Mouse (Mus musculus) forebrain, postnatal 0 days (tissue): ENCODE data around the gene Atp5g2. TPM values are rescaled to one million over a fixed set of nuclear protein-coding genes. Genes with fewer than 3 reads are reported as not detected.

Experiments used
- ATAC-seq: fragments of 200-750 bp; cut with Nextera tagmentation; 2 replicates; pipeline ENCODE4 v1.8.0; 2017; ENCODE audit warnings: mild to moderate bottlenecking, moderate library complexity
- DNase-seq: peaks from one replicate; pipeline ENCODE4 v3.0.0-alpha.2; 2015
- H3K27ac ChIP-seq: fragments of 300-500 bp; sonication (generic); 2 replicates; pipeline ENCODE4 v1.5.1; 2014; ENCODE audit warnings: low read depth, mild to moderate bottlenecking, antibody characterized with exemption, low read length, moderate library complexity, mixed read lengths
- H3K27me3 ChIP-seq: fragments of 300-500 bp; sonication (generic); 2 replicates; pipeline ENCODE4 v1.6.1; 2014; ENCODE audit warnings: mild to moderate bottlenecking, low read length, mixed read lengths; ENCODE audit not compliant: insufficient read depth
- H3K36me3 ChIP-seq: fragments of 300-500 bp; sonication (generic); 2 replicates; pipeline ENCODE4 v1.6.1; 2014; ENCODE audit warnings: mild to moderate bottlenecking, moderate library complexity; ENCODE audit not compliant: insufficient read depth
- H3K4me1 ChIP-seq: fragments of 300-500 bp; sonication (generic); 2 replicates; pipeline ENCODE4 v1.6.1; 2014; ENCODE audit warnings: antibody characterized with exemption; ENCODE audit not compliant: insufficient read depth
- H3K4me2 ChIP-seq: fragments of 300-500 bp; sonication (generic); 2 replicates; pipeline ENCODE4 v1.6.1; 2014; ENCODE audit warnings: low read depth, mild to moderate bottlenecking, moderate library complexity
- H3K4me3 ChIP-seq: fragments of 300-500 bp; sonication (generic); 2 replicates; pipeline ENCODE4 v1.5.1; 2014; ENCODE audit warnings: low read depth, low read length, mixed read lengths
- H3K9ac ChIP-seq: fragments of 300-500 bp; sonication (generic); 2 replicates; pipeline ENCODE4 v1.6.1; 2014; ENCODE audit warnings: mild to moderate bottlenecking
- H3K9me3 ChIP-seq: fragments of 300-500 bp; sonication (generic); 2 replicates; pipeline ENCODE4 v1.6.1; 2016; ENCODE audit warnings: low read length
- CTCF ChIP-seq: sonication (generic); IDR thresholded peaks from 2 replicates; pipeline ENCODE4 v1.5.1; 2016; ENCODE audit warnings: antibody characterized with exemption, control low read depth, low read depth
- WGBS: fragments of 180-500 bp; shearing (Covaris S2); extraction: QIAGEN DNeasy Blood & Tissue Kit; methylation state at CpG from one replicate; pipeline ENCODE4 v1.1.7; 2014; 5-methylcytosine and 5-hydroxymethylcytosine counted together
- polyA plus RNA-seq: library from polyadenylated mRNA; unstranded; fragments of >200 nt; fragmentation: Nextera tagmentation; extraction: Ambion mirVana; gene quantifications from 2 replicates; pipeline ENCODE4 v1.2.1, GENCODE M21; 2015
- total RNA-seq: library from RNA; depleted of rRNA; stranded (reverse); fragments of >200 nt; gene quantifications from 2 replicates; pipeline ENCODE4 v1.2.3, GENCODE M21; 2014

The Atp5g2 gene
- total and polyA plus RNA-seq, 2 experiments from 2014 or later: 63.5 to 170 TPM

- peaks cover 13% of the 10 kb centered on the region; the same call in 1 of the 2 replicates for H3K4me1 ChIP-seq
- no peaks in the 10 kb centered on the region for H3K27me3 ChIP-seq
- H3K27ac ChIP-seq: 0 out of 2 replicates have a peak overlapping the region, but pooled peaks have one; percentile 21
- H3K4me3 ChIP-seq: no peak overlapping the region
- no peak overlapping the region for H3K4me2 ChIP-seq
- DNase-seq (peak; percentile 39), ATAC-seq (peak; percentile 46; the same call in 1 of the 2 replicates)
- 0 out of 2 replicates have a peak overlapping the region, but pooled peaks have one; percentile 6 for H3K9ac ChIP-seq
- TF ChIP-seq CTCF: no peak
- WGBS: 4% methylated on average over 4 of the region's 4 CpGs
- no peaks in the 10 kb centered on the region for H3K36me3 ChIP-seq
- no peaks in the 10 kb centered on the region for H3K9me3 ChIP-seq
These were observed 13.6 kb upstream of the Atp5g2 start for GRCm38 (mm10) chr15:102685791-102686190.

GRCm38 (mm10) chr15:102683670-102684069, 11.5 kb upstream of the Atp5g2 start:
- WGBS: 5% methylated on average over 1 of the region's 1 CpGs
- ATAC-seq: no peak
- Histone ChIP-seq H3K4me3 (no peak overlapping the region), H3K27me3 (no peaks in the 10 kb centered on the region), H3K4me1 (peaks cover 13% of the 10 kb centered on the region; the same call in 1 of the 2 replicates), H3K9me3 (no peaks in the 10 kb centered on the region), H3K4me2 (no peak overlapping the region), H3K36me3 (no peaks in the 10 kb centered on the region), H3K27ac (no peak overlapping the region), H3K9ac (no peak overlapping the region)
- DNase-seq: no peak
- TF ChIP-seq CTCF: peak; percentile 55

GRCm38 (mm10) chr15:102676345-102676744, 4.2 kb upstream of the Atp5g2 start:
- H3K27ac ChIP-seq: no peak overlapping the region
- ATAC-seq (no peak), DNase-seq (no peak)
- H3K9ac ChIP-seq: no peak overlapping the region
- H3K4me2 ChIP-seq: no peak overlapping the region
- peaks cover 22% of the 10 kb centered on the region for H3K4me1 ChIP-seq
- no peaks in the 10 kb centered on the region for H3K9me3 ChIP-seq
- 95% methylated on average over 2 of the region's 2 CpGs for WGBS
- H3K4me3 ChIP-seq: no peak overlapping the region
- TF ChIP-seq CTCF: peak; percentile 41; the same call in 1 of the 2 replicates
- no peaks in the 10 kb centered on the region for H3K36me3 ChIP-seq
- no peaks in the 10 kb centered on the region for H3K27me3 ChIP-seq

GRCm38 (mm10) chr15:102673548-102673947, 1.4 kb upstream of the Atp5g2 start:
- peak overlapping the region; percentile 99 for H3K27ac ChIP-seq
- H3K27me3 ChIP-seq: no peaks in the 10 kb centered on the region
- H3K4me3 ChIP-seq: peak overlapping the region; percentile 20; the same call in 1 of the 2 replicates
- H3K9ac ChIP-seq: no peak overlapping the region
- H3K4me2 ChIP-seq: peak overlapping the region; percentile 79
- peaks cover 34% of the 10 kb centered on the region for H3K4me1 ChIP-seq
- WGBS: 6% methylated on average over 10 of the region's 10 CpGs
- peak; percentile 62 for ATAC-seq
- H3K36me3 ChIP-seq: peaks cover 4% of the 10 kb centered on the region; the same call in 1 of the 2 replicates
- no peak for TF ChIP-seq CTCF
- no peaks in the 10 kb centered on the region for H3K9me3 ChIP-seq
- DNase-seq: peak; percentile 83

- WGBS: 1% methylated on average over 32 of the region's 34 CpGs
- TF ChIP-seq CTCF: no peak
- H3K27ac ChIP-seq: peak overlapping the region; percentile 99
- H3K4me2 ChIP-seq: peak overlapping the region; percentile 79
- ATAC-seq (peak; percentile 32; the same call in 1 of the 2 replicates), DNase-seq (peak; percentile 74)
- no peaks in the 10 kb centered on the region for H3K9me3 ChIP-seq
- H3K4me3 ChIP-seq: peak overlapping the region; percentile 63
- peaks cover 34% of the 10 kb centered on the region for H3K4me1 ChIP-seq
- H3K27me3 ChIP-seq: no peaks in the 10 kb centered on the region
- peaks cover 13% of the 10 kb centered on the region for H3K36me3 ChIP-seq
- peak overlapping the region; percentile 87 for H3K9ac ChIP-seq
These were observed 384 bp downstream of the Atp5g2 start for GRCm38 (mm10) chr15:102671721-102672214.

- DNase-seq: peak; percentile 100
These were observed 1.2 kb downstream of the Atp5g2 start for GRCm38 (mm10) chr15:102670767-102671575.

GRCm38 (mm10) chr15:102670281-102670680, 1.9 kb downstream of the Atp5g2 start:
- TF ChIP-seq CTCF: no peak
- Histone ChIP-seq H3K4me1 (peaks cover 34% of the 10 kb centered on the region), H3K27ac (peak overlapping the region; percentile 96), H3K4me2 (peak overlapping the region; percentile 81), H3K9ac (peak overlapping the region; percentile 96), H3K27me3 (no peaks in the 10 kb centered on the region), H3K36me3 (peaks cover 25% of the 10 kb centered on the region), H3K4me3 (peak overlapping the region; percentile 63), H3K9me3 (no peaks in the 10 kb centered on the region)
- DNase-seq (peak; percentile 40), ATAC-seq (no peak)
- WGBS: 7% methylated on average over 6 of the region's 6 CpGs

More at GRCm38 (mm10) chr15:102670767-102671575, 1.2 kb downstream of the Atp5g2 start:
- H3K36me3 ChIP-seq: peaks cover 21% of the 10 kb centered on the region
- TF ChIP-seq CTCF: peak; percentile 99
- peak overlapping the region; percentile 81 for H3K4me2 ChIP-seq
- H3K4me3 ChIP-seq: peak overlapping the region; percentile 63
- peak; percentile 90 for ATAC-seq
- peak overlapping the region; percentile 99 for H3K27ac ChIP-seq
- WGBS: under 1% methylated on average over 43 of the region's 53 CpGs
- peaks cover 34% of the 10 kb centered on the region for H3K4me1 ChIP-seq
- no peaks in the 10 kb centered on the region for H3K9me3 ChIP-seq
- no peaks in the 10 kb centered on the region for H3K27me3 ChIP-seq
- H3K9ac ChIP-seq: peak overlapping the region; percentile 96
